Mouse (Mus musculus): ENCODE results near the gene Bet1. TPM values are rescaled to one million over a fixed set of nuclear protein-coding genes. Genes with fewer than 3 reads are reported as not detected.

Bet1 gene
- 10 to 100 TPM; 35.3 to 38.3 TPM for polyA plus RNA-seq (2017; shearing (Covaris generic))

- peak; percentile 100 for ATAC-seq
Observed at GRCm38 (mm10) chr6:4086663-4087454, at the start of gene Bet1. Bet1 (minus strand) TSS chr6:4086972.

GRCm38 (mm10) chr6:4132239-4132638 is 45.5 kb upstream of the Bet1 start:
- ATAC-seq = no peak

DNA sequence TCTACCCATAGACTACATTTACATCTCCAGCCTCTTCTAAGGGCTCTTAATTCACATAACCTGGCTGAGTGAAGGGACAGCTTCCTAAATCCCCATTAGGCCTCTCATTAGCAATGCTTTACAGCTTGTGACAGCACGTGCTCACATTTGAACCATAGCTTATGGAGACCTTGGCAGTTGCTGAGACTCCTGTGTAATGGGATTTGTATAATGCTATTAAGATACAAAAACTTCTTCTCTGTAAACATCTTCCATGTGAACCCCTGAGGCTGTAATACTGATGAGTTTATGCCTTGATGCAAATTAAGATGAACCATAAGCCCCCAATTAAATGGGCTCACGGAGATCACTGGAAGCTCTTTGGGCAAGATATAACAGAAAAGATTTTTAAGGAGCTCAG is 44.4 kb upstream of the Bet1 start:
- no peak for ATAC-seq

DNA sequence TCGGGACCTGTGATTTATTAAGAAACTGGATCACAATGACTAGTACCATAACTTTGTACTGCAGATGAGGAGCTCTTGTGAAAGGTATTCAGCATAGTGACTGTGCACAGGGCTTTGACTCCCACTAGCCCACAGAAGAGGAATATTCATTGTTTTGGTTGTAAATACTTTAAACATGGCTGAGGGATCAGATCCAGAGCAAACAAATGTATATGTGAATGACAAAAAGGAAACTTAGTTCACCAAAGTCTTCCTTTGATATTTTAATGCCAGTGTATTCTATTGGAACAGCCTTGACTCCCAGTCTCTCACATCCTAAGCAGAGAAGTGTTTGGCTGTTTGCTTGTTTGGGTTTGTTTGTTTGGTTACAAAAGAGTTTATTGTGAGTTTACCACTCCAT is 31.8 kb upstream of the Bet1 start:
- ATAC-seq = no peak

GRCm38 (mm10) chr6:4090423-4090822 is 3.7 kb upstream of the Bet1 start:
- ATAC-seq = no peak

GRCm38 (mm10) chr6:4072281-4072680 is 14.5 kb downstream of the Bet1 start:
- no peak for ATAC-seq

- no peak for ATAC-seq
Observed at GRCm38 (mm10) chr6:4069714-4070113, 17.1 kb downstream of the Bet1 start.

DNA sequence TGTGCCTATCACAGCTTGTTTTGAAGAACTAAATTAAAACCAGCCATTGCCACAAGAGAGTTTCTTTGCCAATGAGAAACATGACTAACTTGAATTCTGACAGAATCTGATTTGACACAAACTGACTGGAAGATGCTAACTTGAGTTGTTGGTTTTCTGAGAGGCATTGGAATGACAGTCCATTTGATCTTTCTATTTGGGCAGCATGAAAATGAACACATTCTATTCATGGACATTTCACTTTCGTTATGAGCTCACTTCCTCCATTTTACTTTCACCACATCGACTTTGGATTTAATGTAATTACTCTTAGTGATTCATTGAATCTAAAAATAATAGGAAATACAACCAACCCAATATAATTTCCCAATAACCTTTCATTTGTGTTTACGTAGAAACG is 32.4 kb downstream of the Bet1 start:
- ATAC-seq = no peak

DNA sequence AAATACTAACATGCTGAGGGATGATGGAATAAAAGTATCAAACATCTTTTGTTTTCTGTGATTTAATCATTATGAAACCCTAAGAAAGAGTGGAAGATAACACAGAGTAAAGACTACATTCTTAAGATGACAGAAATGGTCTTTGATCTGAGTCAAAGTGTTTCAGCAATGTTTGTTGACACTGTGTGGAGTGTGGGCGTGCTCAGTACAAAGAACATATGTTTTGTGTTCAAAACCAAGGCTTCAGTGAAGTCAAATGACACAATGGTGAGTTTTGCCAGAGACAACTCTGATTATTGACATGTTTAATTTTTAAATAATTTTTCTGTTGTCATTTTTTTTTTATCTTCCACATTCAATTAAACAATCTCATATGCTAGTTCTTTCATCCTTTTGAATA is 33.9 kb downstream of the Bet1 start:
- ATAC-seq = no peak

- ATAC-seq = no peak
Observed at GRCm38 (mm10) chr6:4047200-4047599, 39.6 kb downstream of the Bet1 start.

GRCm38 (mm10) chr6:4041821-4042220 is 45.0 kb downstream of the Bet1 start:
- ATAC-seq = no peak

- no peak for ATAC-seq
Observed at GRCm38 (mm10) chr6:4030956-4031355, 55.8 kb downstream of the Bet1 start.

Other genes with a start within 250 kb of the Bet1 start
- gene Tfpi2, start 98.1 kb downstream of the Bet1 start, polyA plus RNA-seq (2017; shearing (Covaris generic)) = not detected
- not detected for gene Gngt1, start 93.2 kb downstream of the Bet1 start, polyA plus RNA-seq (2017; shearing (Covaris generic))
- not detected for gene Gng11, start 83.1 kb downstream of the Bet1 start, polyA plus RNA-seq (2017; shearing (Covaris generic))

All from activated CD4-positive, CD25-positive, alpha-beta regulatory T cell, adult 4 months (primary cell).